Mouse (Mus musculus) intestine, embryonic 14.5 days (tissue): ENCODE data around the gene Camsap1. TPM values are rescaled to one million over a fixed set of nuclear protein-coding genes. Genes with fewer than 3 reads are reported as not detected.
A peak's percentile ranks its signal among the peaks of the same experiment; 100 is the strongest.

Experiments
- ATAC-seq: fragments of 200-750 bp; cut with Nextera tagmentation; replicated peaks from 2 replicates; pipeline ENCODE4 v1.8.0; 2017; ENCODE audit warnings: low read depth, moderate number of reproducible peaks, moderate TSS enrichment, moderate library complexity; ENCODE audit not compliant: low FRiP score, low TSS enrichment
- DNase-seq: peaks from one replicate; pipeline ENCODE4 v3.0.0-alpha.2; 2018; ENCODE audit warnings: low spot score
- H3K27ac ChIP-seq: fragments of 300-500 bp; sonication (generic); 2 replicates; pipeline ENCODE4 v1.5.1; 2014; ENCODE audit warnings: low read depth, mild to moderate bottlenecking, control low read depth
- H3K27me3 ChIP-seq: fragments of 300-500 bp; sonication (generic); replicated peaks from 2 replicates; pipeline ENCODE4 v1.6.1; 2014; ENCODE audit warnings: low read length, control low read depth; ENCODE audit not compliant: control insufficient read depth, insufficient read depth
- H3K36me3 ChIP-seq: fragments of 300-500 bp; sonication (generic); 2 replicates; pipeline ENCODE4 v1.6.1; 2014; ENCODE audit warnings: low read length, control low read depth; ENCODE audit not compliant: control insufficient read depth, insufficient read depth
- H3K4me1 ChIP-seq: fragments of 300-500 bp; sonication (generic); replicated peaks from 2 replicates; pipeline ENCODE4 v1.6.1; 2014; ENCODE audit warnings: low read length, control low read depth, mixed read lengths; ENCODE audit not compliant: control insufficient read depth, insufficient read depth
- H3K4me2 ChIP-seq: fragments of 300-500 bp; sonication (generic); 2 replicates; pipeline ENCODE4 v1.6.1; 2014; ENCODE audit warnings: low read length
- H3K4me3 ChIP-seq: fragments of 300-500 bp; sonication (generic); 2 replicates; pipeline ENCODE4 v1.5.1; 2014; ENCODE audit warnings: low read depth, low read length, control low read depth, mixed read lengths
- H3K9ac ChIP-seq: fragments of 300-500 bp; sonication (generic); 2 replicates; pipeline ENCODE4 v1.6.1; 2014; ENCODE audit warnings: mild to moderate bottlenecking, low read length
- H3K9me3 ChIP-seq: fragments of 300-500 bp; sonication (generic); 2 replicates; pipeline ENCODE4 v1.6.1; 2016; ENCODE audit warnings: low read length, control low read depth; ENCODE audit not compliant: control insufficient read depth
- WGBS: fragments of 180-500 bp; shearing (Covaris S2); extraction: QIAGEN DNeasy Blood & Tissue Kit; methylation state at CpG from one replicate; pipeline ENCODE4 v1.1.7; 2014; 5-methylcytosine and 5-hydroxymethylcytosine counted together
- polyA plus RNA-seq: library from polyadenylated mRNA; unstranded; fragments of >200 nt; fragmentation: Nextera tagmentation; extraction: Ambion mirVana; gene quantifications from 2 replicates; pipeline ENCODE4 v1.2.1, GENCODE M21; 2014

The Camsap1 gene
- polyA plus RNA-seq, 1 experiment from 2014 or later, result 17.7 TPM

GRCm38 (mm10) chr2:25989651-25990050, 6.6 kb upstream of the Camsap1 start:
- 92% methylated on average over 1 of the region's 1 CpGs for WGBS
- ATAC-seq (no peak), DNase-seq (no peak)
- Histone ChIP-seq H3K4me3 (no peak overlapping the region), H3K9ac (no peak overlapping the region), H3K27ac (no peak overlapping the region), H3K4me2 (no peak overlapping the region), H3K4me1 (no peaks in the 10 kb centered on the region), H3K9me3 (no peaks in the 10 kb centered on the region), H3K27me3 (no peaks in the 10 kb centered on the region), H3K36me3 (no peaks in the 10 kb centered on the region)

GRCm38 (mm10) chr2:25987817-25988216, 4.7 kb upstream of the Camsap1 start:
- DNase-seq (no peak), ATAC-seq (no peak)
- Histone ChIP-seq H3K36me3 (no peaks in the 10 kb centered on the region), H3K4me2 (no peak overlapping the region), H3K4me1 (peaks cover 5% of the 10 kb centered on the region; the same call in 1 of the 2 replicates), H3K9me3 (no peaks in the 10 kb centered on the region), H3K27me3 (no peaks in the 10 kb centered on the region), H3K27ac (no peak overlapping the region), H3K9ac (no peak overlapping the region), H3K4me3 (no peak overlapping the region)
- WGBS, result 86% methylated on average over 6 of the region's 6 CpGs

DNA sequence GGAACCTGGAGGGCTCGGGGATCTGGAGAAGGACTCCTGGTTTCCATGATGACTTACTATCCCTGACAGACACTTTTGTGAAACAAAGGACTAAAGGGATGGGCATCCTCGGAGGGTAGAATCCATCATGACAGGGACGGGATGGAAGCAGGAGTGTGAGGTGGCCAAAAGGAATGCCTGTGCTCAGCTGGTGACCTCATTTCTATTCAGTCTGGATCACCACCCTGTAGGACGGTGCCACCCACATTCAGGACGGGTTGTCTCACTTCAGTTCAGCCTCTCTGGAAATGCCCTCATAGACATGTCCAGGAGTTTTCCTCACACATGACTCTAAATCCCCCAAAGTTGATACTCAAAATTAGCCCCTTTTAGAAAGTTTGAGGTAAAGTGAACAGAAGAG, 3.5 kb upstream of the Camsap1 start:
- Histone ChIP-seq H3K9ac (no peak overlapping the region), H3K9me3 (no peaks in the 10 kb centered on the region), H3K4me1 (peaks cover 10% of the 10 kb centered on the region; the same call in 1 of the 2 replicates), H3K27ac (no peak overlapping the region), H3K4me2 (no peak overlapping the region), H3K27me3 (no peaks in the 10 kb centered on the region), H3K36me3 (no peaks in the 10 kb centered on the region), H3K4me3 (no peak overlapping the region)
- WGBS, result 62% methylated on average over 5 of the region's 5 CpGs
- ATAC-seq (no peak), DNase-seq (no peak)

GRCm38 (mm10) chr2:25982426-25983091, 523 bp downstream of the Camsap1 start:
- Histone ChIP-seq H3K27me3 (no peaks in the 10 kb centered on the region), H3K9me3 (no peaks in the 10 kb centered on the region), H3K4me1 (peaks cover 28% of the 10 kb centered on the region; the same call in 1 of the 2 replicates), H3K36me3 (no peaks in the 10 kb centered on the region), H3K4me2 (peak overlapping the region; percentile 90), H3K27ac (peak overlapping the region; percentile 66), H3K4me3 (peak overlapping the region; percentile 87), H3K9ac (peak overlapping the region; percentile 95)
- under 1% methylated on average over 76 of the region's 76 CpGs for WGBS
- DNase-seq (peak; percentile 77), ATAC-seq (peak; percentile 6)

- H3K27ac ChIP-seq, result peak overlapping the region; percentile 66; the same call in 1 of the 2 replicates
- no peaks in the 10 kb centered on the region for H3K27me3 ChIP-seq
- WGBS, result 1% methylated on average over 16 of the region's 16 CpGs
- H3K4me2 ChIP-seq, result peak overlapping the region; percentile 90
- peaks cover 28% of the 10 kb centered on the region; the same call in 1 of the 2 replicates for H3K4me1 ChIP-seq
- ATAC-seq (no peak), DNase-seq (peak; percentile 73)
- H3K9me3 ChIP-seq, result no peaks in the 10 kb centered on the region
- no peaks in the 10 kb centered on the region for H3K36me3 ChIP-seq
- H3K9ac ChIP-seq, result peak overlapping the region; percentile 95
- H3K4me3 ChIP-seq, result peak overlapping the region; percentile 87
Measured at GRCm38 (mm10) chr2:25982052-25982425, 1.0 kb downstream of the Camsap1 start.

GRCm38 (mm10) chr2:25978997-25979396, 4.1 kb downstream of the Camsap1 start:
- no peak for DNase-seq
- H3K27me3 ChIP-seq, result no peaks in the 10 kb centered on the region
- no peak overlapping the region for H3K9ac ChIP-seq
- H3K9me3 ChIP-seq, result no peaks in the 10 kb centered on the region
- peaks cover 5% of the 10 kb centered on the region; the same call in 1 of the 2 replicates for H3K36me3 ChIP-seq
- H3K4me2 ChIP-seq, result no peak overlapping the region
- no peak overlapping the region for H3K4me3 ChIP-seq
- ATAC-seq, result no peak
- H3K27ac ChIP-seq, result no peak overlapping the region
- 76% methylated on average over 4 of the region's 4 CpGs for WGBS
- peaks cover 25% of the 10 kb centered on the region; the same call in 1 of the 2 replicates for H3K4me1 ChIP-seq

GRCm38 (mm10) chr2:25977587-25978239, 5.4 kb downstream of the Camsap1 start:
- 66% methylated on average over 7 of the region's 7 CpGs for WGBS
- Histone ChIP-seq H3K9me3 (no peaks in the 10 kb centered on the region), H3K36me3 (peaks cover 8% of the 10 kb centered on the region; the same call in 1 of the 2 replicates), H3K4me1 (peaks cover 24% of the 10 kb centered on the region; the same call in 1 of the 2 replicates), H3K27me3 (no peaks in the 10 kb centered on the region), H3K4me2 (no peak overlapping the region), H3K4me3 (no peak overlapping the region), H3K9ac (no peak overlapping the region), H3K27ac (no peak overlapping the region)
- DNase-seq (no peak), ATAC-seq (no peak)

DNA sequence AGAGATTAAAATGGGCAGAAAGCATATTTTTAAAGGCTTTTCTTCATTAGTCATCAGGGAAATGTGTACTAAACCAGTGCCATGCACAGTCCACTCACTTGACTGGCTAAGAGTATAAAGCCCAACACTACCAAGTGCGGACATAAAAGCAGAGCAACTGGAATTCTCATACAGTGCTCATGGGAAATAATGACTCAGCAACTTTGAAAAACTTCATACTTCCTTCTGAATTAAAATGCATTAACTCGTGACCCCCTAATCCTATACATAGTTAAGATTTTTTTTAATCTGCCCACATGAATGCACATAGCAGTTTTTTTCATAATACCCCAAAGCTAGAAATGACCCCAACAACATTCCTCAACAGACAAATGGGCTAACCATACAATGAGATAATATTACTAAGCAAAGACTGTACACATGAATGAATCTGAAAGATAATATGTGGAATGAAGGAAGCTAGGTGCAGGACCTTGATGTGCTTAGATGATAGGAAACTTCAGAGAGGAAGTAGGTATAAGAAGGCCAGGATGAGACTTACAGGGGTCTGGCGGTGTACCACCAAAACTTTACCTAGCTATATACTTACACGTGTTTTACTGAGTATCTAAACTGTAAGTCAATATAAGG, 7.8 kb downstream of the Camsap1 start:
- Histone ChIP-seq H3K27me3 (no peaks in the 10 kb centered on the region), H3K4me3 (no peak overlapping the region), H3K27ac (no peak overlapping the region), H3K9me3 (no peaks in the 10 kb centered on the region), H3K4me2 (no peak overlapping the region), H3K9ac (no peak overlapping the region), H3K36me3 (peaks cover 12% of the 10 kb centered on the region), H3K4me1 (peaks cover 10% of the 10 kb centered on the region)
- ATAC-seq (no peak), DNase-seq (no peak)
- WGBS, result 84% methylated on average over 4 of the region's 4 CpGs
